Mouse (Mus musculus): ENCODE data around the gene Rhof. TPM values are rescaled to one million over a fixed set of nuclear protein-coding genes. Genes with fewer than 3 reads are reported as not detected.
"Not testable (repeated sequence)": the region's sequence is repeated elsewhere in the genome, so short reads cannot be mapped to it uniquely, and the experiment has no call there.

Gene Rhof
- polyA plus RNA-seq, 1 experiment from 2014 or later: 1.7 TPM

GRCm38 (mm10) chr5:123061402-123061749 is 71.1 kb downstream of the Rhof start:
- DNase-seq (ENCODE audit: low spot score); H3K27me3 ChIP-seq (ENCODE audit: control insufficient read depth, insufficient read depth, low read length); H3K9ac ChIP-seq (ENCODE audit: low read depth, low read length); H3K4me1 ChIP-seq (replicated peaks; ENCODE audit: control insufficient read depth, insufficient read depth, low read length); H3K4me2 ChIP-seq (replicated peaks; ENCODE audit: low read depth, low read length); H3K36me3 ChIP-seq (ENCODE audit: control insufficient read depth, insufficient read depth, low read length); H3K9me3 ChIP-seq (ENCODE audit: control insufficient read depth, low read length); H3K27ac ChIP-seq (ENCODE audit: low read depth, low read length); H3K4me3 ChIP-seq (ENCODE audit: low read depth, low read length); ATAC-seq (ENCODE audit: low FRiP score): not testable (repeated sequence)
- WGBS: 80% methylated on average over 6 of the region's 6 CpGs

- no peak for ATAC-seq (ENCODE audit: low FRiP score)
Observed at GRCm38 (mm10) chr5:123060706-123061401, 71.6 kb downstream of the Rhof start.

DNA sequence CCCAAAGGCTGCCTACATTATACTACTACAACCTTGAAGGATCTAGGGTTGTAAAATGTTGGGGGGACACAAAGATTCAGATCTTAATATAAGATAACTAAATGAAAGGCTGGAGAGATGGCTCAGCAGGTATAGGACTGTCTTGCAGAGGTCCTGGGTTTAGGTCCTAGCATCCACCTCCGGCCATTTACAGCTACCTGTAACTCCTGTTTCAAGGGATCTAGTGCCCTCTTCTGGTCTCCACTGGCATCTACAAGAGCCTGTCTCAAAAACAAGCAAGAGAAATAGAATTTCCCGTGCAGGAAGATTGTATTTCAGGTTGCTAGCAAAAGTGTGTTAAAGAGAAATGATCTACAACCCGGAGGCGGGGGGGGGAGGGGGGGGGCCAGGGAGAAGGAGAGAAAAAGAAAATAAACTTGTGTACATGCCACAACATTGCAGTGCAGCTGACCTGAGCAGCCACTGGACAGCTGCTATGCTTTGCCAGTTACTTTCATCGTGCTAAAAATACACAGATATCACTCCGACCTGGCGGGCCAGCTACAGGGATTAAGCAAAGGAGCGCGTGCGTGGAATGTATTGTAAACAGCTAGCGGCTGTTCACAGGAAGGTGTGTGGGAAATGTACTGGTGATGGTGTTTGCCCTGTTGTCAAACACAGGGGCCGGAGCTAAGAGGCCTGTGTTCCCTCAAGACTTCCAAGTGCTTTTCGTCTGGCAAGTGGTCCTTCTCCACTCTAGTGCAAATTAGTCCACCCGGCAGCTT is 72.6 kb downstream of the Rhof start:
- Histone ChIP-seq H3K27ac (ENCODE audit: low read depth, low read length) (no peak overlapping the region), H3K27me3 (ENCODE audit: control insufficient read depth, insufficient read depth, low read length) (no peaks in the 10 kb centered on the region), H3K9ac (ENCODE audit: low read depth, low read length) (no peak overlapping the region), H3K36me3 (ENCODE audit: control insufficient read depth, insufficient read depth, low read length) (no peaks in the 10 kb centered on the region), H3K4me1 (replicated peaks; ENCODE audit: control insufficient read depth, insufficient read depth, low read length) (no peaks in the 10 kb centered on the region), H3K9me3 (ENCODE audit: control insufficient read depth, low read length) (no peaks in the 10 kb centered on the region), H3K4me3 (ENCODE audit: low read depth, low read length) (no peak overlapping the region), H3K4me2 (replicated peaks; ENCODE audit: low read depth, low read length) (no peak overlapping the region)
- no peak for ATAC-seq (ENCODE audit: low FRiP score)
- DNase-seq (ENCODE audit: low spot score): peak; percentile 51
- 43% methylated on average over 14 of the region's 14 CpGs for WGBS

More at GRCm38 (mm10) chr5:123060706-123061401, 71.6 kb downstream of the Rhof start:
- H3K4me3 ChIP-seq (ENCODE audit: low read depth, low read length): no peak overlapping the region
- no peak overlapping the region for H3K4me2 ChIP-seq (replicated peaks; ENCODE audit: low read depth, low read length)
- no peak overlapping the region for H3K27ac ChIP-seq (ENCODE audit: low read depth, low read length)
- H3K36me3 ChIP-seq (ENCODE audit: control insufficient read depth, insufficient read depth, low read length): no peaks in the 10 kb centered on the region
- no peaks in the 10 kb centered on the region for H3K27me3 ChIP-seq (ENCODE audit: control insufficient read depth, insufficient read depth, low read length)
- no peaks in the 10 kb centered on the region for H3K4me1 ChIP-seq (replicated peaks; ENCODE audit: control insufficient read depth, insufficient read depth, low read length)
- 74% methylated on average over 9 of the region's 9 CpGs for WGBS
- no peak overlapping the region for H3K9ac ChIP-seq (ENCODE audit: low read depth, low read length)
- H3K9me3 ChIP-seq (ENCODE audit: control insufficient read depth, low read length): no peaks in the 10 kb centered on the region
- DNase-seq (ENCODE audit: low spot score): no peak

- H3K4me1 ChIP-seq (replicated peaks; ENCODE audit: control insufficient read depth, insufficient read depth, low read length): no peaks in the 10 kb centered on the region
- H3K4me3 ChIP-seq (ENCODE audit: low read depth, low read length): peak overlapping the region; percentile 30
- peak; percentile 26 for DNase-seq (ENCODE audit: low spot score)
- H3K27ac ChIP-seq (ENCODE audit: low read depth, low read length): no peak overlapping the region
- peak overlapping the region; percentile 38 for H3K4me2 ChIP-seq (replicated peaks; ENCODE audit: low read depth, low read length)
- H3K27me3 ChIP-seq (ENCODE audit: control insufficient read depth, insufficient read depth, low read length): no peaks in the 10 kb centered on the region
- 47% methylated on average over 16 of the region's 16 CpGs for WGBS
- no peak overlapping the region for H3K9ac ChIP-seq (ENCODE audit: low read depth, low read length)
- H3K9me3 ChIP-seq (ENCODE audit: control insufficient read depth, low read length): no peaks in the 10 kb centered on the region
- peak; percentile 33; the same call in 1 of the 2 replicates for ATAC-seq (ENCODE audit: low FRiP score)
- no peaks in the 10 kb centered on the region for H3K36me3 ChIP-seq (ENCODE audit: control insufficient read depth, insufficient read depth, low read length)
Observed at GRCm38 (mm10) chr5:123058251-123059102, 74.0 kb downstream of the Rhof start.

DNA sequence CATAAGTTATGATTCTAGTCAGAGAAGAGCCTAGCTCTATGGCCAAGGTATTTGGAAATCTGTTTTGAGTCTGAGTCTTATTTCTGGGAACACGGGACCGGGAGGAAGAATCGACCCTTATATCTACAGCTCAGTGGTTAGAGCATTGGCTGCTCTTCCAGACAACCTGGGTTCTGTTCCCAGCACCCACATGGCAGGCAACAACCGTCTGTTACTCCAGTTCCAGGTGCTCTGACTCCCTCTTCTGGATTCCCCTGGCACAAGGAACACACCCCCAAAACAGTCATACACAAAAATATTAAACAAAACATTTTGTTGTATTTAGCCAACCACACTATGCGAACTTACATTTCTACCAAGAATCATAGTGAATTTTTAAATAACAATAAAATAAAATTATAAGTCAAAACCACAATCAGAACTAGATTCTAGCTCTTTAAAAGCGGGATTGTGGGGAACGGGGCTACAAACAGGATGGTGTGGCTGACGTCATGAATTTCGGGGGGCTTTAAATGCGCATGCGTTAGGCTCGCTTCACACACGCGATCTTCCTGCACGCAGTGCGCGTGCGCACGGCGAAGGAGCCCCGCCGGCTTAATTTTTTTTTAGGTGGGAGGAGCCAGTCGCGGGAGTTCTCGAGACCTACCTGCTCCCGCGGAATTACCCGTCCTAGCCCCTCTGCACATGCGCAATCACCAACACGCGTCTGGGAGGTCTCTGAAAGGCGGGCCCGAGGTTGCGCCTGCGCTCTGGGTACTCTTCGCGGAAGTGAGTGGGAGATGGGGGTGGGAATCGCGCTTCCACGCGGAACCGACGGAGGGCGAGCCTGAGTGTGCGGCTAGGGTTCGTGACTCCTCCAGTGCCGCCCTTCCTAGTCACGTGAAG is 74.9 kb downstream of the Rhof start:
- DNase-seq (ENCODE audit: low spot score) (peak; percentile 100), ATAC-seq (ENCODE audit: low FRiP score) (peak; percentile 95)
- WGBS: 8% methylated on average over 48 of the region's 48 CpGs
- Histone ChIP-seq H3K4me2 (replicated peaks; ENCODE audit: low read depth, low read length) (peak overlapping the region; percentile 38), H3K27me3 (ENCODE audit: control insufficient read depth, insufficient read depth, low read length) (no peaks in the 10 kb centered on the region), H3K27ac (ENCODE audit: low read depth, low read length) (no peak overlapping the region), H3K36me3 (ENCODE audit: control insufficient read depth, insufficient read depth, low read length) (no peaks in the 10 kb centered on the region), H3K4me3 (ENCODE audit: low read depth, low read length) (peak overlapping the region; percentile 30), H3K4me1 (replicated peaks; ENCODE audit: control insufficient read depth, insufficient read depth, low read length) (no peaks in the 10 kb centered on the region), H3K9ac (ENCODE audit: low read depth, low read length) (no peak overlapping the region), H3K9me3 (ENCODE audit: control insufficient read depth, low read length) (no peaks in the 10 kb centered on the region)

Other genes starting within 250 kb of the Rhof start
- 59.9 and 67.6 TPM in 2 replicates for gene Kdm2b, start 142.9 kb downstream of the Rhof start, polyA plus RNA-seq (2014; fragmentation: Nextera tagmentation; extraction: Ambion mirVana)
- 10.1 and 12.7 TPM in 2 replicates for gene Orai1, start 117.6 kb downstream of the Rhof start, polyA plus RNA-seq (2014; fragmentation: Nextera tagmentation; extraction: Ambion mirVana)
- gene Morn3, start 85.7 kb downstream of the Rhof start, polyA plus RNA-seq (2014; fragmentation: Nextera tagmentation; extraction: Ambion mirVana): 0.77 and 1.0 TPM in 2 replicates
- gene Tmem120b, start 64.3 kb downstream of the Rhof start, polyA plus RNA-seq (2014; fragmentation: Nextera tagmentation; extraction: Ambion mirVana): 7.8 and 9.0 TPM in 2 replicates
- gene Setd1b, start 9.5 kb upstream of the Rhof start, polyA plus RNA-seq (2014; fragmentation: Nextera tagmentation; extraction: Ambion mirVana): 11.0 and 14.2 TPM in 2 replicates
- 73.5 and 78.7 TPM in 2 replicates for gene Psmd9, start 36.7 kb upstream of the Rhof start, polyA plus RNA-seq (2014; fragmentation: Nextera tagmentation; extraction: Ambion mirVana)
- gene Hpd, start 50.0 kb upstream of the Rhof start, polyA plus RNA-seq (2014; fragmentation: Nextera tagmentation; extraction: Ambion mirVana): not detected in 2 replicates
- 5.6 and 8.6 TPM in 2 replicates for gene Wdr66, start 119.4 kb upstream of the Rhof start, polyA plus RNA-seq (2014; fragmentation: Nextera tagmentation; extraction: Ambion mirVana)
- 56.8 and 63.7 TPM in 2 replicates for gene Bcl7a, start 211.1 kb upstream of the Rhof start, polyA plus RNA-seq (2014; fragmentation: Nextera tagmentation; extraction: Ambion mirVana)